Mouse (Mus musculus) adrenal gland, postnatal 4 days (tissue): Measurements from ENCODE around the gene Vmn1r91. TPM values are rescaled to one million over a fixed set of nuclear protein-coding genes. Genes with fewer than 3 reads are reported as not detected.
"Not testable (repeated sequence)": the region's sequence is repeated elsewhere in the genome, so short reads cannot be mapped to it uniquely, and the experiment has no call there.

Experiments used
- DNase-seq, 2 experiments: peaks; one replicate each; pipeline ENCODE4 v3.0.0; 2021 to 2022; ENCODE audit warnings: low spot score in 2 of 2, mixed read lengths in 2 of 2
- long read RNA-seq, 2 experiments: library from polyadenylated mRNA; stranded (forward); transcript quantifications; one replicate each; pipeline ENCODE4 v2.0.0; 2021
- total RNA-seq, 2 experiments: library from RNA; stranded (reverse); gene quantifications; 2 replicates each; pipeline ENCODE4 v1.2.3; 2021

The Vmn1r91 gene
- not detected for total RNA-seq
- long read RNA-seq, experiment 1, result 0 reads
- long read RNA-seq, experiment 2, result 0 reads

- not testable (repeated sequence) for DNase-seq
Measured at GRCm38 (mm10) chr7:20099380-20099779, at the start of gene Vmn1r91. Gene Vmn1r91 (plus strand): TSS chr7:20099680.

GRCm38 (mm10) chr7:20064100-20064499 is 35.4 kb upstream of the Vmn1r91 start:
- not testable (repeated sequence) for DNase-seq

- not testable (repeated sequence) for DNase-seq
Measured at GRCm38 (mm10) chr7:20078118-20078517, 21.4 kb upstream of the Vmn1r91 start.

GRCm38 (mm10) chr7:20122479-20122878 is 23.0 kb downstream of the Vmn1r91 start, which contains the start of gene Gm16442:
Gene Gm16442 (minus strand): TSS chr7:20122579.
- not testable (repeated sequence) for DNase-seq

GRCm38 (mm10) chr7:20138988-20139387 is 39.5 kb downstream of the Vmn1r91 start, which contains the start of gene Vmn1r93:
Gene Vmn1r93 (minus strand): TSS chr7:20139088.
- DNase-seq, result not testable (repeated sequence)

Other genes with a start within 250 kb of the Vmn1r91 start
- gene Gm19345, start 247.7 kb upstream of the Vmn1r91 start, total RNA-seq, result not detected
- under 1 TPM in 1 of 2 experiments, not detected in 1; 0.20 TPM for gene Ceacam16, start 238.4 kb upstream of the Vmn1r91 start, total RNA-seq
- gene Ceacam19, start 211.7 kb upstream of the Vmn1r91 start, total RNA-seq, result not detected
- gene Pvr, start 178.5 kb upstream of the Vmn1r91 start, total RNA-seq, result 10 to 100 TPM; 21.6 to 22.0 TPM
- under 1 TPM in 1 of 2 experiments, not detected in 1; 0.28 TPM for gene Igsf23, start 148.9 kb upstream of the Vmn1r91 start, total RNA-seq
- not detected for gene Ceacam20, start 134.3 kb upstream of the Vmn1r91 start, total RNA-seq
- not detected for gene Nlrp9b, start 108.2 kb upstream of the Vmn1r91 start, total RNA-seq
- gene Gm16442, start 22.9 kb downstream of the Vmn1r91 start, total RNA-seq, result not detected
- not detected for gene Vmn1r93, start 39.4 kb downstream of the Vmn1r91 start, total RNA-seq
- gene Vmn1r94, start 68.7 kb downstream of the Vmn1r91 start, total RNA-seq, result not detected
- gene Vmn1r95, start 94.0 kb downstream of the Vmn1r91 start, total RNA-seq, result not detected
- not detected for gene Gm6164, start 105.9 kb downstream of the Vmn1r91 start, total RNA-seq
- gene Gm4498, start 134.1 kb downstream of the Vmn1r91 start, total RNA-seq, result not detected
- gene Gm5890, start 163.2 kb downstream of the Vmn1r91 start, total RNA-seq, result not detected
- gene Gm4133, start 234.4 kb downstream of the Vmn1r91 start, total RNA-seq, result not detected